Mouse (Mus musculus) MEL (cell line): Measurements from ENCODE around the gene Tmem86a. TPM values are rescaled to one million over a fixed set of nuclear protein-coding genes. Genes with fewer than 3 reads are reported as not detected.

Experiments
- DNase-seq: peaks from one replicate; pipeline ENCODE4 v3.0.0; 2011; ENCODE audit warnings: low read depth, low spot score
- H3K27ac ChIP-seq: 2 replicates; pipeline ENCODE4 v1.5.1; 2012; ENCODE audit warnings: low read depth, mild to moderate bottlenecking, control low read depth, low read length, moderate library complexity; ENCODE audit not compliant: control insufficient read depth
- H3K27me3 ChIP-seq, 2 experiments: fragments of 150-350 bp in 1 of 2; sonication (generic) in 1 of 2; 2 replicates each; pipeline ENCODE4 v1.6.1; 2012; ENCODE audit warnings: low read length in 2 of 2, mild to moderate bottlenecking in 2 of 2, improper control_type of control experiment in 1 of 2, moderate library complexity in 1 of 2; ENCODE audit not compliant: insufficient read depth in 2 of 2, control insufficient read depth in 1 of 2
- H3K36me3 ChIP-seq, 2 experiments: 2 replicates each; pipeline ENCODE4 v1.6.1; 2012 to 2014; ENCODE audit warnings: low read length in 2 of 2, improper control_type of control experiment in 1 of 2, inconsistent platforms in 1 of 2, mild to moderate bottlenecking in 1 of 2; ENCODE audit not compliant: insufficient read depth in 2 of 2, control insufficient read depth in 1 of 2
- H3K4me1 ChIP-seq, 2 experiments: fragments of 150-350 bp in 1 of 2; sonication (generic) in 1 of 2; 2 replicates each; pipeline ENCODE4 v1.6.1; 2012; ENCODE audit warnings: low read length in 2 of 2, improper control_type of control experiment in 1 of 2, mild to moderate bottlenecking in 1 of 2; ENCODE audit not compliant: insufficient read depth in 2 of 2, control insufficient read depth in 1 of 2
- H3K4me3 ChIP-seq, 2 experiments: fragments of 150-350 bp in 1 of 2; sonication (generic) in 1 of 2; 2 replicates each; pipeline ENCODE4 v1.5.1; 2012; ENCODE audit warnings: low read depth in 2 of 2, low read length in 2 of 2, mild to moderate bottlenecking in 2 of 2, moderate library complexity in 2 of 2, control low read depth in 1 of 2, improper control_type of control experiment in 1 of 2; ENCODE audit not compliant: control insufficient read depth in 1 of 2, insufficient read depth in 1 of 2
- H3K79me2 ChIP-seq: 2 replicates; pipeline ENCODE4 v1.6.1; 2012; ENCODE audit warnings: mild to moderate bottlenecking, low read length, moderate library complexity; ENCODE audit not compliant: control insufficient read depth, poor library complexity, insufficient read depth
- H3K9ac ChIP-seq: 2 replicates; pipeline ENCODE4 v1.6.1; 2012; ENCODE audit warnings: low read depth, mild to moderate bottlenecking, control low read depth, low read length, moderate library complexity; ENCODE audit not compliant: control insufficient read depth, poor library complexity, severe bottlenecking
- H3K9me3 ChIP-seq: fragments of 150-350 bp; sonication (generic); replicated peaks from 2 replicates; pipeline ENCODE4 v1.6.1; 2012; ENCODE audit warnings: mild to moderate bottlenecking, low read length, improper control_type of control experiment, moderate library complexity; ENCODE audit not compliant: insufficient read depth
- BHLHE40 ChIP-seq: IDR thresholded peaks from 2 replicates; pipeline ENCODE4 v1.6.1; 2012; ENCODE audit warnings: low read depth, mild to moderate bottlenecking, inconsistent platforms, low read length, improper control_type of control experiment, borderline replicate concordance
- CHD1 ChIP-seq: IDR thresholded peaks from 2 replicates; pipeline ENCODE4 v1.6.1; 2012; ENCODE audit warnings: low read depth, mild to moderate bottlenecking, inconsistent platforms, low read length, improper control_type of control experiment
- CTCF ChIP-seq, 3 experiments: IDR thresholded peaks in 2 of 3; conservative IDR thresholded peaks in 1 of 3; 2 replicates each; pipeline ENCODE4 v1.5.1; 2011 to 2012; ENCODE audit warnings: low read length in 3 of 3, low read depth in 2 of 3, mild to moderate bottlenecking in 2 of 3, improper control_type of control experiment in 1 of 3, inconsistent platforms in 1 of 3, mixed read lengths in 1 of 3, moderate library complexity in 1 of 3; ENCODE audit not compliant: control insufficient read depth in 1 of 3, insufficient read depth in 1 of 3, poor library complexity in 1 of 3, severe bottlenecking in 1 of 3
- ELF1 ChIP-seq: IDR thresholded peaks from 2 replicates; pipeline ENCODE4 v1.6.1; 2014; ENCODE audit warnings: low read depth, mild to moderate bottlenecking, inconsistent platforms, low read length, improper control_type of control experiment, moderate library complexity
- ETS1 ChIP-seq: IDR thresholded peaks from 2 replicates; pipeline ENCODE4 v1.6.1; 2012; ENCODE audit warnings: low read depth, mild to moderate bottlenecking, inconsistent platforms, low read length, improper control_type of control experiment, moderate library complexity
- GABPA ChIP-seq: IDR thresholded peaks from 2 replicates; pipeline ENCODE4 v1.6.1; 2012; ENCODE audit warnings: low read depth, mild to moderate bottlenecking, inconsistent platforms, low read length, improper control_type of control experiment, moderate library complexity
- KAT2A ChIP-seq: conservative IDR thresholded peaks from 2 replicates; pipeline ENCODE4 v1.6.1; 2012; ENCODE audit warnings: low read depth, low read length, improper control_type of control experiment, inconsistent platforms
- MAX ChIP-seq: IDR thresholded peaks from 2 replicates; pipeline ENCODE4 v1.6.1; 2011; ENCODE audit warnings: low read length, improper control_type of control experiment
- MAZ ChIP-seq: IDR thresholded peaks from 2 replicates; pipeline ENCODE4 v1.6.1; 2012; ENCODE audit warnings: low read depth, mild to moderate bottlenecking, inconsistent platforms, low read length, improper control_type of control experiment
- MXI1 ChIP-seq: IDR thresholded peaks from 2 replicates; pipeline ENCODE4 v1.6.1; 2011; ENCODE audit warnings: mild to moderate bottlenecking, low read depth, low read length, improper control_type of control experiment
- MYB ChIP-seq: IDR thresholded peaks from 2 replicates; pipeline ENCODE4 v1.6.1; 2011; ENCODE audit warnings: mild to moderate bottlenecking, low read depth, low read length, improper control_type of control experiment
- MYC ChIP-seq: IDR thresholded peaks from 2 replicates; pipeline ENCODE4 v1.6.1; 2011; ENCODE audit warnings: low read depth, mild to moderate bottlenecking, low read length, improper control_type of control experiment, moderate library complexity
- NELFE ChIP-seq: IDR thresholded peaks from 2 replicates; pipeline ENCODE4 v1.6.1; 2011; ENCODE audit warnings: low read depth, low read length, improper control_type of control experiment
- NRF1 ChIP-seq: IDR thresholded peaks from 2 replicates; pipeline ENCODE4 v1.6.1; 2014; ENCODE audit warnings: low read depth, mild to moderate bottlenecking, inconsistent platforms, low read length, improper control_type of control experiment, moderate library complexity; ENCODE audit not compliant: poor library complexity, insufficient read depth, severe bottlenecking
- POLR2A ChIP-seq, 2 experiments: IDR thresholded peaks; 2 replicates each; pipeline ENCODE4 v1.6.1; 2011 to 2012; ENCODE audit warnings: low read length in 2 of 2, mild to moderate bottlenecking in 2 of 2, control low read depth in 1 of 2, improper control_type of control experiment in 1 of 2, low read depth in 1 of 2, moderate library complexity in 1 of 2; ENCODE audit not compliant: control insufficient read depth in 1 of 2, insufficient read depth in 1 of 2, poor library complexity in 1 of 2
- POLR2AphosphoS2 ChIP-seq: IDR thresholded peaks from 2 replicates; pipeline ENCODE4 v1.6.1; 2011; ENCODE audit warnings: low read length, improper control_type of control experiment
- SMC3 ChIP-seq: IDR thresholded peaks from 2 replicates; pipeline ENCODE4 v1.6.1; 2011; ENCODE audit warnings: low read depth, low read length, improper control_type of control experiment
- TBP ChIP-seq: IDR thresholded peaks from 2 replicates; pipeline ENCODE4 v1.8.0; 2011; ENCODE audit warnings: low read depth, low read length, improper control_type of control experiment
- UBTF ChIP-seq: IDR thresholded peaks from 2 replicates; pipeline ENCODE4 v1.6.1; 2012; ENCODE audit warnings: low read depth, mild to moderate bottlenecking, inconsistent platforms, low read length, improper control_type of control experiment, moderate library complexity, borderline replicate concordance; ENCODE audit not compliant: insufficient read depth
- USF1 ChIP-seq: IDR thresholded peaks from 2 replicates; pipeline ENCODE4 v1.6.1; 2014; ENCODE audit warnings: low read depth, mild to moderate bottlenecking, inconsistent platforms, low read length, improper control_type of control experiment, moderate library complexity
- USF2 ChIP-seq, 2 experiments: IDR thresholded peaks; 2 replicates each; pipeline ENCODE4 v1.6.1; 2011 to 2012; ENCODE audit warnings: improper control_type of control experiment in 2 of 2, low read length in 2 of 2, borderline replicate concordance in 1 of 2, inconsistent platforms in 1 of 2, low read depth in 1 of 2, mild to moderate bottlenecking in 1 of 2; ENCODE audit not compliant: insufficient read depth in 1 of 2
- ZC3H11A ChIP-seq: IDR thresholded peaks from 2 replicates; pipeline ENCODE4 v1.6.1; 2012; ENCODE audit warnings: low read depth, mild to moderate bottlenecking, inconsistent platforms, low read length, improper control_type of control experiment
- ZKSCAN1 ChIP-seq: IDR thresholded peaks from 2 replicates; pipeline ENCODE4 v1.6.1; 2012; ENCODE audit warnings: low read depth, mild to moderate bottlenecking, inconsistent platforms, low read length, improper control_type of control experiment, moderate library complexity
- ZNF384 ChIP-seq: IDR thresholded peaks from 2 replicates; pipeline ENCODE4 v1.6.1; 2012; ENCODE audit warnings: low read depth, mild to moderate bottlenecking, inconsistent platforms, low read length, improper control_type of control experiment
- polyA plus RNA-seq, 2 experiments: library from polyadenylated mRNA; stranded (reverse) in 1 of 2; unstranded in 1 of 2; fragments of >175 nt in 1 of 2; fragments of >200 nt in 1 of 2; gene quantifications; 2 replicates each; pipeline versions ENCODE4 v1.2.1 to v1.2.4; 2012; ENCODE audit warnings: low replicate concordance in 2 of 2, low read depth in 1 of 2; ENCODE audit not compliant: insufficient read length in 2 of 2, insufficient read depth in 1 of 2, missing spikeins in 1 of 2
- total RNA-seq: library from RNA; depleted of rRNA; stranded (reverse); fragments of 300-350 nt; gene quantifications from 2 replicates; pipeline ENCODE4 v1.2.3, GENCODE M21; 2012

Gene Tmem86a
- total and polyA plus RNA-seq, 3 experiments = 0.27 to 0.54 TPM; not detected in 1

DNA sequence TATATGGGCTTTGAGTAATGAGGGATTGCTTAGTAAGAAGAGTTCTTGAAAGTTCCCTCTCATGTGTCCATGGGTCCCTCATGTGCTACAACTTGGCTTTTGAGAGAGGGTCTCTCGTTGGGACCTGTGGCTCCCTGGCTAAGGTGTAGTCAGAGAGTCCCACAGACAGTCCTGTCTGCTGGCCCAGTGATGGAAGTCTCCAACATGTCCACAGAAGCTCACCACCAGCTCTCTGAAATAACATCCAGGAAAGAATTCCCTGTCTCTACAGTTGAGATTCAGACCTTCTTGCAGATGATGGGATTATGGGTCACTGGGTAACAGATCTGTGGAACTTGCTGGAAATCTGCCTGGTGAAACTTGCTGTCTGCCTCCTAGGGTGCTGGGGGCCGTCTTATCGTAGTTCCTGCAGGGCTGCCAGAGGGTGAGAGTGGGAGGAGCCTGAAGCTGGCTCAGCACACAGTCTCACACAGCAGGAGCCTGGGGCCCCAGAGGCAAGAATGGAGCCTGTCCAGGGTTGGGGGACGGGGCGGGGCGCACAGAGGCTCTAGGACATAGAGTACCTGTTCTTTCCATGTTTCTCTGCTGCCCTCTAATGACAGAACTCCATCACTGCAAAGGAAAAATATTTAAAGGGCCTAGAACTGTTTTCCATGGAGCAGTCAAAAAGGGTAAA is 34.9 kb upstream of the Tmem86a start (continued):
- TF ChIP-seq ELF1 = peak; percentile 30; the same call in 1 of the 2 replicates
- no peak for TF ChIP-seq CHD1
- peak; percentile 81 for TF ChIP-seq SMC3
- peak; percentile 79 for TF ChIP-seq MXI1
- TF ChIP-seq MAX = peak; percentile 48; the same call in 1 of the 2 replicates
- TF ChIP-seq ZNF384 = no peak
- 0 out of 2 replicates have a peak, but pooled peaks have one; percentile 27 for TF ChIP-seq NELFE
- peak in 1 of 2 experiments; percentile 27; a peak in 1 of 4 replicates for TF ChIP-seq POLR2A (IDR thresholded peaks at IDR 0.05; ENCODE audit: control insufficient read depth in 1 of 2, insufficient read depth in 1 of 2, low read depth in 1 of 2, low read length in 2 of 2, poor library complexity in 1 of 2)
- peak; percentile 8; the same call in 1 of the 2 replicates for TF ChIP-seq BHLHE40
- peak; percentile 86 for TF ChIP-seq ZC3H11A
- peak; percentile 87 for TF ChIP-seq ETS1
- TF ChIP-seq ZKSCAN1 = no peak; the same call in 1 of the 2 replicates
- TF ChIP-seq MYC = 0 out of 2 replicates have a peak, but pooled peaks have one; percentile 38
- peak; percentile 23; the same call in 1 of the 2 replicates for TF ChIP-seq NRF1
- TF ChIP-seq POLR2AphosphoS2 = no peak
- TF ChIP-seq, all 39 proteins: peak for 25

DNA sequence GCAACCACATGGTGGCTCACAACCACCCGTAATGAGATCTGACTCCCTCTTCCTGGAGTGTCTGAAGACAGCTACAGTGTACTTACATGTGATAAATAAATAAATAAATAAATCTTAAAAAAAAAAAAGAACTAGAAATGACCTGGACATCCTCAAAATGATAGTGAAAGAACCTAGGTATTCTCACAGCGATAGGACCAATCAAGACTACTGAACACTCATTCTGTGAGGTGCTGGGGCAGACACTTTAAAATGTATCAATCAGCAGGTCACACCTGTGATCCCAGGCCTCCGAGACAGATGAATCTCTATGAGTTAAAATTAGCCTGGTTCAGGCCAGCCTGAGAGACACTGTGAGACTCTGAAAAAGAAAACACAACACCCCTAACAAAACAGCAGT is 33.8 kb upstream of the Tmem86a start:
- Histone ChIP-seq H3K27me3 (no peaks in the 10 kb centered on the region), H3K79me2 (no peaks in the 10 kb centered on the region)
- TF ChIP-seq MYC (no peak), TBP (no peak), ZNF384 (no peak), ELF1 (no peak), CTCF (IDR thresholded peaks at IDR 0.05 in 2 of 3, conservative IDR thresholded peaks at IDR 0.05 in 1 of 3; ENCODE audit: control insufficient read depth in 1 of 3, insufficient read depth in 1 of 3, low read depth in 2 of 3, low read length in 3 of 3, poor library complexity in 1 of 3, severe bottlenecking in 1 of 3) (no peak), USF2 (IDR thresholded peaks at IDR 0.05; ENCODE audit: borderline replicate concordance in 1 of 2, insufficient read depth in 1 of 2, low read depth in 1 of 2, low read length in 2 of 2) (no peak), SMC3 (no peak), KAT2A (no peak), USF1 (no peak), MXI1 (no peak), UBTF (no peak), MYB (no peak), GABPA (no peak), MAZ (no peak)
- TF ChIP-seq, all 39 proteins: peak for 0
- H3K27ac ChIP-seq = no peak overlapping the region
- peaks cover 6 to 7% of the 10 kb centered on the region in 2 experiments for H3K4me1 ChIP-seq
- DNase-seq = no peak
- H3K4me3 ChIP-seq = no peak overlapping the region
- no peak overlapping the region for H3K9ac ChIP-seq
- no peaks in the 10 kb centered on the region for H3K9me3 ChIP-seq
- H3K36me3 ChIP-seq = peaks cover 0 to 13% of the 10 kb centered on the region in 2 experiments; a peak in 2 of 4 replicates
